Mouse (Mus musculus) kidney, embryonic 15.5 days (tissue): ENCODE measurements at regions not wholly inside any gene's neighbourhood (a gene's known extent, or its start where the extent isn't known, plus 50 kb on each side); places are given as distances from the start of the nearest gene placed in this dataset.

Experiments used
- ATAC-seq: fragments of 200-750 bp; cut with Nextera tagmentation; replicated peaks from 2 replicates; pipeline ENCODE4 v1.8.0; 2017; ENCODE audit warnings: moderate TSS enrichment; ENCODE audit not compliant: low FRiP score
- H3K27ac ChIP-seq: fragments of 300-500 bp; sonication (generic); 2 replicates; pipeline ENCODE4 v1.5.1; 2015; ENCODE audit warnings: mild to moderate bottlenecking, inconsistent platforms
- H3K27me3 ChIP-seq: fragments of 300-500 bp; sonication (generic); 2 replicates; pipeline ENCODE4 v1.6.1; 2015; ENCODE audit warnings: inconsistent platforms
- H3K36me3 ChIP-seq: fragments of 300-500 bp; sonication (generic); 2 replicates; pipeline ENCODE4 v1.6.1; 2015; ENCODE audit warnings: inconsistent platforms
- H3K4me1 ChIP-seq: fragments of 300-500 bp; sonication (generic); 2 replicates; pipeline ENCODE4 v1.6.1; 2015; ENCODE audit warnings: inconsistent platforms
- H3K4me2 ChIP-seq: fragments of 300-500 bp; sonication (generic); 2 replicates; pipeline ENCODE4 v1.6.1; 2015; ENCODE audit warnings: moderate library complexity, mild to moderate bottlenecking, inconsistent platforms
- H3K4me3 ChIP-seq: fragments of 300-500 bp; sonication (generic); replicated peaks from 2 replicates; pipeline ENCODE4 v1.5.1; 2015; ENCODE audit warnings: mild to moderate bottlenecking, inconsistent platforms
- H3K9ac ChIP-seq: fragments of 300-500 bp; sonication (generic); 2 replicates; pipeline ENCODE4 v1.6.1; 2015; ENCODE audit warnings: mild to moderate bottlenecking, inconsistent platforms
- H3K9me3 ChIP-seq: fragments of 300-500 bp; sonication (generic); replicated peaks from 2 replicates; pipeline ENCODE4 v1.6.1; 2016; ENCODE audit warnings: inconsistent platforms
- WGBS: fragments of 180-500 bp; shearing (Covaris S2); methylation state at CpG from one replicate; pipeline ENCODE4 v1.1.7; 2015; ENCODE audit warnings: mixed read lengths; 5-methylcytosine and 5-hydroxymethylcytosine counted together

DNA sequence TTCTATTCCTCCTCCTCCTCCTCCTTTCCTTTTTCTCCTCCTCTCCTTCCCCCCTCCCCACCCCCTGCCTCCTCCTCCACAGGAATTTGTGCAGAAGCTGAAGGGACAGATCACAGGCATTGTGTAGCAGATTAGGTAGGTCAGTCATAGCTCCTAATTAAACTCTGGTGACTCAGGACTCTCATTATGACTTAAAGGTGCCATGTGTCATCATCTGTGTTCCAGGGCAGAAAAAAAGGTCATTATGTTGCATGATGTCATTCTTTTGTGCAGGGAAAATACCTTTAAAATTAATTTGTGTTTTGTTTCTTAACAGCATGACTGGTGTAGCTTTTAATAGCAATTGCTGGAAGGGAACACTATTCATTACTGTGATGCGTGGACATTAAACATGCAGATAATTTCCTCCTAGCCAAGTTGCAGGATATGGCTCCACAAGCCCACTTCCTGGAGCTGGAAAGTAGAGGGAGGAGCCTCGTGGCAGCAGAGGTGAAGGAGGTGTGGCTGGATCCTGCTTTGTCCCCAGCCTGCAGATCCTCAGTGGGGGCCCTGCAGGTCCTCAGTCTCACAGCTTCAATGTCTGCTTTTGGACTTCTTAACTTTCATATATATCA is 62.4 kb upstream of the Jazf1 start:
- WGBS = 32% methylated on average over 2 of the region's 2 CpGs
- no peak for ATAC-seq

GRCm38 (mm10) chr6:53126776-53127175 is 58.3 kb upstream of the Jazf1 start:
- Histone ChIP-seq H3K9ac (no peak overlapping the region), H3K27ac (no peak overlapping the region), H3K27me3 (no peaks in the 10 kb centered on the region), H3K4me3 (no peak overlapping the region), H3K36me3 (no peaks in the 10 kb centered on the region), H3K4me2 (no peak overlapping the region), H3K4me1 (no peaks in the 10 kb centered on the region), H3K9me3 (no peaks in the 10 kb centered on the region)
- no peak for ATAC-seq
- WGBS = 79% methylated on average over 5 of the region's 5 CpGs

More for the DNA sequence above, 62.4 kb upstream of the Jazf1 start:
- H3K9ac ChIP-seq = no peak overlapping the region
- H3K4me3 ChIP-seq = no peak overlapping the region
- H3K9me3 ChIP-seq = no peaks in the 10 kb centered on the region
- no peak overlapping the region for H3K27ac ChIP-seq
- no peaks in the 10 kb centered on the region for H3K36me3 ChIP-seq
- H3K4me1 ChIP-seq = no peaks in the 10 kb centered on the region
- no peaks in the 10 kb centered on the region for H3K27me3 ChIP-seq
- H3K4me2 ChIP-seq = no peak overlapping the region

DNA sequence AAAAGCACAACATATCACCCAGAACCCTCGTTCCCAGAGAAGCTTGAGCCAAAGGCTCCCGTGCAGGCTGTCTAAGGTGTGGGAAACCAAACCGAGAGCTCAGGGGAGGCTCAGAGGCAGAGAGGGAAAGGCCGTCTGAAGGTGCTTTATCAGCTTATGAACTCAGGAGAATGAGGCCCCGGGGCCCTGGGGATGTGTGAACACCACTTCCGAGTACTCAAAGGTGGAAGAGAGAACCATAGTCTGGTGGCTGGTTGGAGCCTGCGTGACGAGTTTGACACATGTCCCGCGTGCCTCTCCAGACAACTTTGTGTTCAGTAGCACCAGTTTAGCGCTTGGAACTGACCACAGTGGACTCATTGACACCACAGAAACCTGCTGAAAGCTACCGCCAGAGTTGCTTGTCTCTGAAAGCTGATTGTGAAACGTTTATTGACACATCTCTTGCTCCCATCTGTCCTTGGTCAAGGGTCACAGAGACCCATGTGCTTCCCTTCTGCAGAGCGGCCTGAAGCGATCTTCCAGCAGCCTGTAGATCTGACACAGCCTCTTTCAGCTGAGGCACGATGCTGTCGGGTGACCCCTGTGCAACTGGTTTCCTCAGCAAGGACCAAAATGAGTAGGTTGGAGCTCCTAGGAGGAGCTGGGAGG is 56.5 kb upstream of the Jazf1 start:
- no peak overlapping the region for H3K4me3 ChIP-seq
- no peaks in the 10 kb centered on the region for H3K9me3 ChIP-seq
- H3K27me3 ChIP-seq = no peaks in the 10 kb centered on the region
- WGBS = 83% methylated on average over 17 of the region's 17 CpGs
- no peak overlapping the region for H3K27ac ChIP-seq
- ATAC-seq = no peak
- H3K4me2 ChIP-seq = no peak overlapping the region
- H3K36me3 ChIP-seq = no peaks in the 10 kb centered on the region
- H3K4me1 ChIP-seq = no peaks in the 10 kb centered on the region
- H3K9ac ChIP-seq = no peak overlapping the region

- Histone ChIP-seq H3K4me3 (no peak overlapping the region), H3K4me1 (no peaks in the 10 kb centered on the region), H3K9me3 (no peaks in the 10 kb centered on the region), H3K27me3 (no peaks in the 10 kb centered on the region), H3K9ac (no peak overlapping the region), H3K27ac (no peak overlapping the region), H3K4me2 (no peak overlapping the region), H3K36me3 (no peaks in the 10 kb centered on the region)
- no peak for ATAC-seq
- 89% methylated on average over 5 of the region's 5 CpGs for WGBS
Observed at GRCm38 (mm10) chr6:53120385-53120784, 52.0 kb upstream of the Jazf1 start.
